Mouse (Mus musculus) kidney, adult 8-10 months (tissue): Measurements from ENCODE around the gene Nr1i2.
"Not testable (repeated sequence)": the region's sequence is repeated elsewhere in the genome, so short reads cannot be mapped to it uniquely, and the experiment has no call there.

Experiments used
- DNase-seq, 2 experiments: peaks; one replicate each; pipeline ENCODE4 v3.0.0; 2022

The Nr1i2 gene

GRCm38 (mm10) chr16:38294685-38295348, at the start of gene Nr1i2:
Gene Nr1i2, minus strand, starts transcription at chr16:38294824.
- DNase-seq, result peak; percentile 49 to 64

DNA sequence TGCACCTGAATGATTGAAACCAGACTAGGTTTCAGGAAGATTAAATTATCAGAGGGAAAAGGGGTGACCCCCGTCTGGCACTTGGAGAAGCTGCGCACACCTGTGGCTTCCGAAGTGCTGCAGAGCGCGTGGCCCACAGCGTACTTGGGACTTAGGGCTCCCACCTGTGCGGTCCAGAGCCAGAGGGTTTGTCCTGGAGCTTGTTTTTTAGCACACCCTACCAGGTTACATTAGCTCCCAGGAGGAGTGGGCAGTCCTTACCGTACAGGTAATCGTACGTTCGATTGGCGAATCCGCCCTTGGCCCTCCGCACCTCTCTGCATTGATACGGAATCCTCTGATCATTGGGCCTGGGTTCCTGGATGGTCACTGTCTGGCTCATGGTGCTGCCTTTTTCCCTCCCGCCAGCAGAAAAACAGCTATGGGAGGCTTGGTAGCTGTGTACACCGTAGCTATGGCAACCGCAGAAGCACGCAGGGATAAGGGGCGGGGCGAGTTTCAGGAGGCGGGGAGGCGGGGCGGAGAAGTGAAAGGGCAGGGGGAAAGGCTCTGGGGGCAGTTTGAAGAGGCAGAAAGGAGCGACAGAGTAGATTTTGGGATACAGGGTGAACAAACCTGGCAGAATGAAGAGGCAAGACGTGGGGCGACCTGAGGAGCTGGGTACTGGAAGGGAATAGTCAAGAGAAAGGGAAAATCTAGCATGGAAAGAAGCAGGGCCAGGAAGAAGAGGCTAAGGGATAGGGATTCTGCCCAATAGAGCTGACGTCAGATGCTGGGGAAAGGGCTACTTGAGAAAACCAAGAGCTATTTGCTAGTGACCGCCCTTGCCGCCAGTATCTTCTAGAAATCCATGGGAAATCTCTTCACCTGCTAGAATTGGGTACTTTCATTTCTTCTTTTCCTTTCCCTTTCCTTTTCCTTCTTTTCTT, 47.0 kb upstream of the Nr1i2 start, which contains the start of gene Maats1:
Gene Maats1 (minus strand): TSS at position 748 of the 929 bp plus-strand sequence.
- peak; percentile 70 to 77 for DNase-seq

GRCm38 (mm10) chr16:38338077-38338476, 43.5 kb upstream of the Nr1i2 start:
- DNase-seq, result not testable (repeated sequence)

GRCm38 (mm10) chr16:38334431-38334830, 39.8 kb upstream of the Nr1i2 start:
- peak; percentile 54 to 71 for DNase-seq

GRCm38 (mm10) chr16:38329340-38329739, 34.7 kb upstream of the Nr1i2 start:
- no peak for DNase-seq

DNA sequence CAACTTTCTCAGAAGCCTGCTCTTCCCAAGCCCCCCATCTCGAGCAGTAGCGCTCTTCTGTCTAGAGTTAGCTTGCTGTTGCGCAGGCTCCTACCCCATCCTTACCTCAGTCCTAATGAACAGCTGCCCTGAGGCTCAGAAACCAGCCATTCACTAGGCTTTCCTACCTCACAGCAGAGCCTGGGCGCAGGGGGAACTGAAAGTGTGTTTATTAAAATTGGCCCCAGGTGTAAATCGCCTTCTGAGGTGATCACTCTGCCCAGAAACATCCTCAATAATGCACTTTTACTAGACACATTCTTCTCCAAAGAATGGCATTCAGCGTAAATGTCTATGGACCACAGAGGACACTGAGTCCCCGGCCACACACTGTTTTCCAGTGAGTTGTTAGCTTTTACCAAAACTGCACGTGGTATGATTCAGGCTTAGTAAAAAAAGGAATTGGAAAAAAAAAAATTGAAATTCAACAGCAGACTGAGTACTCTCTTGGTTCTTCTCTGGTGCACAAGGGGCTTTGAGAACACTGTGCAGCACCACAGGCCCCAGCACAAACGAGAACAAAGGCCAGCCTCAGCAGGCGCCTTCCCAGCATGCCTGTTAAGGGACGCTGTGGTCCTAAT, 32.3 kb upstream of the Nr1i2 start:
- DNase-seq, result no peak

GRCm38 (mm10) chr16:38324311-38324710, 29.7 kb upstream of the Nr1i2 start:
- no peak for DNase-seq

DNA sequence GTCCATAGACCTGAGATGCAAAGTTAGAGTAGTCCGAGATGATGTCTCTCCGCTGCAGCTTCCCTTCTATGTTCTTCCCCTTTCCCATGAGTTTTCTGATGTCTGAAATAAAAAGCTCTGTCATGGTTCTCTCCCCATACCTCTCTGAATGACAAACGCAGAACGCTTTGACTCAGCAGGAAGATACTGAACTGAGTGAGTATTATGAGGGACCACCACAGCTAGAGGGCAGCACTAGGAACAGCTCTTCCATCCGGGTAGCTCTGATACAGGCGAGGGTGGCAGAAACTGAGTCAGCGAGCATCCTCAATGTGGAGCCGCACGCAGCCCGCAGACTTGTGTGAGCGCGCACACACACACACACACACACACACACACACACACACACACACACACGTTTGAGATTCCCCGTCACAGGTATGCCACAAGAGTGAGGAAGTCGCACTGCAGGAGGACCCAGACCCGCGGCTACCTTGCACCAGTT, 26.9 kb upstream of the Nr1i2 start:
- DNase-seq, result peak in 1 of 2 experiments; percentile 46

DNA sequence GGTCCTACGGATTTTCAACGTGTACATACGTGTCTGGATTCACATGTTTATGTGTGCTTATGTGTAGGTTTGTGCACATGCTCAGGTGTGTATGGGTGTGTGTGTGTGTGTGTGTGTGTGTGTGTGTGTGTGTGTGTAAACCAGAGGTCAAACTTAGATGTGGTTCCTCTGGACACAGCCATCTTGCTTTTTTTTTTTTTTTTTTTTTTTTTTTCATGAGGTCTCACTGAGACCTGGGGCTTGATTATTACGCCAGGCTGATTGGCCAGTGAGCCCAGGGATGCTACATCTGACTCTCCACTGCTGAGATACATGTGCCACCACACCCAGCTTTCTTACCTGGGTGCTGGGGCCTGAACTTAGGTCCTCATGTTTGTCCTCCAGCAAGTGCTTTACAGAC, 24.5 kb upstream of the Nr1i2 start:
- DNase-seq, result no peak

DNA sequence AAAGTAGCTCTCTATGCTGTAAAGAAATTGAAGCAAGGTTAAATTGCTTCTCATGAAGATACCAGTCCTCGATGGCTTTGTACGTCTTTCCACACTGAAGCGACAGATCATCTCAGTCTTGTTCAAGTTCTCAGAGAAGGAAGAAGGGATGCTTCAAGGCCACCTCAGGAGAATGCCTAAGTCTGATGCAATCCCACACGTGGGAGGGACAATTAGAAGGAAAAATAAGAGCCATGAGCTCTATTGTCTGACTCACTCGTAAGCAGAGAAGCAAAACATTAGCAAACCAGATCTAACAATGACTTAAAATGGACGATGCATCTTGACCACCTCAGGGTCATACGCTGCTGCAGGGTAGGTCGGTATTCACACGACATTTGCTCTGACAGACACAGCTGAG, 23.9 kb upstream of the Nr1i2 start:
- DNase-seq, result no peak

DNA sequence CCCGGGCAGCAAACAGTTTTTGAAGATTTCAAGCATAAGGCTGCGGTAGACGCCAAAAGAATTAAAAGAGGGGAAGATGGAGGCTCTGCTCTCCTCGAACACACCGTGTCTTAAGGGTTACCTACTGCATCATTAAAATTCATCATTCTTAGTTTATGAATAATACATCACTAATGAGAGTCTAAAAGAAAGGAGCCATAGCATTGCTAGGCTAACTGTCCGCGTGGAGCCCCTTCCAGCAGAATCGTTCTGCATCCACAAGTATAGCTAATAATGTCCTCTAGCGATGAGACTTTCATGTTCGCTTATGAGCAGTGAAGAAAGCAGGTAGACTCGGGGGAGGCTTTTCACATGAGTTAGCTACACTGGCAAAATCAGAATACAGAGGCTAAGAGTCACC, 13.6 kb upstream of the Nr1i2 start:
- DNase-seq, result no peak

GRCm38 (mm10) chr16:38307651-38308050, 13.0 kb upstream of the Nr1i2 start:
- no peak for DNase-seq

GRCm38 (mm10) chr16:38307221-38307605, 12.6 kb upstream of the Nr1i2 start:
- no peak for DNase-seq

DNA sequence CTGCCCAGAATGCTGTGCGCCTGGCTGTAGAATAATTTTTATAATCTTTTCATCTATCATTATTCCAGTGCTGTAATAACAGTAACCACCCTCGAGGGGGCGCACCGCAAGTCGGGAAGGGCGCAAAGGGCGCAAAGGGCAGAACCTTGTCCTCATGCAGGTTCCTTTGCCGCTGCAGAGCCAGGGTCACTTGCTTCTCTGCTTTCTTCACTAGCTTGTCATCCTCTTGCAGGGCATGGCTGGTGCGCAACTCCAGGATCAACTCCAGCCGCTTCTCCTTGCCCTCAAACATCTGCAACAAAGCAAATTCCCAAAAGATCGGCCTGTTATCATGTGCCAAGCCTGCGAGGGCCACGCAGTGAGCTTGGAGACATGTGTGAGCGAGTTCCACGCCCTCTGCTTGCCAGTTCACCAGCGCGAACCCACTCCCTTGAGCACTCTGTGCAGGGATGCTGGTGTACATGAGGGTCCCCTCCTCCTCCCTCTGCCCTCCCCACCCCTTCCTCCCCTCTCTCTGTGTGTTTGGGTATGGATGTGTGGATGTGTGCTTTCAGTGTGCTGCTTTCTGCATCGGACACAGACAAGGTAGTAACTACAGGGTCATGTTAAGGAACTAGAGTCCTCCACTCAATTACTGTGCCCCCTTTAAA, 12.1 kb upstream of the Nr1i2 start:
- peak in 1 of 2 experiments; percentile 23 for DNase-seq

DNA sequence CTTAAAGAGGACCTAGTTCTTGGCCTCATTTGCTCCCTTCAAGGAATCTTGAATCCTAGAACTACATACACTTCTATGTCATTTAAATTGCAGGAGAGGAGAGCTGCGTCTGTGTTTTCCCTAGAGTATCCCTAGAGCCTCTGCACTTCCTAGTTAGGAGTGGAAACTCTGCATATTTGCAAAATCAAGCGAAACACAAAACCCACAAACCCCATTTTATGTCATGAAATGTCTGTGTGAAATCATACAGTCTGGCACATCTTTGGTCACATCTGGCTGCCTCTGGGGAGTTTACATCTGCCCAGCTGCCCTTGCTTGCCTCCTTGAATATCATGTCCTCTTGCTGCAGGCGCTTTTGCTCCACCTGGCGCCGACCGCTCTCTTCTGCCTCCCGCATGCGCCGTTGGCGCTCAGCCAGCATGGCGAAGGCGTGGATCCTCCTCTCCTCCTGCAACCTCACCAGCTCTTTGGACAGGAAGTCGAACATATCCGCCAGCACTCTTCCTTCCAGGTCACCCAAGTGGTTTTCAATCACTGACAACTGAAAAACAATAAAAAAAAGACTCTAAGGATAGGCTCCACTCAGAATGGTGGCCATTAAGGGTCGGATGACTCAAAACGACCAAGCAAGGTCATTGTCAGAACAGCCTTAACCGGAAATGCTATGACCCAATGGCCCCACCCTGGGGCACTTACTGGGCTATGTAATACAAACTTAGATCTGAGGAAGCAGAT, 10.0 kb upstream of the Nr1i2 start:
- DNase-seq, result peak; percentile 66 to 69

- DNase-seq, result no peak
Observed at GRCm38 (mm10) chr16:38302367-38302766, 7.7 kb upstream of the Nr1i2 start.

- DNase-seq, result no peak
Observed at GRCm38 (mm10) chr16:38298410-38298809, 3.8 kb upstream of the Nr1i2 start.

DNA sequence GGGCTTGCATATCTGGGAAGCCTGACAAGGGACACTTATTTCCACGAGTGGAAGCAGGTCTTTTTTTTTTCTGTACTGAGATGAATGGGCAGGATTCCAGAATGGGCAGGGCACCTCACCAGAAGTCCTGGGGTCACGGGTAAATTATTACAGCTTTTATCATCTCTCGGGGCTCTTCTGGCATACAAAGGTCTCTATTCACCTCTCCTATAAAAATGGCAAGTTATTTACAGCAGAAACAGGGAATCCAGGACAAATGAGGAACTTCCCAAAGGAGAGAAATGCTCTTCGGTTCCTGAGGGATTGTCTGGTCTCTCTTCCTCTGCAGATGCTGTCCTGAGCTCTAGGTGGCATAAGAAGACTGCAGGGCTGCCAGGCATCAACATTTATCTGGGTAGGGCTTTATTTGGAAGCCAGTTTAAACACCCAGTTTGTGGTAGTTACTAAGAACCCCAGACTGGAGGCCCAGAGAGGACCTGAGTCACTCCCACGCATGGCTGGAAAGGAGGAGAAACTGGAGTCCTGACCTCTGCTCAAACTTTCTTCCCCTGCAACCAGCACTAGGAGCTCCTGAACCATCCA, 816 bp upstream of the Nr1i2 start:
- peak; percentile 57 to 73 for DNase-seq

- DNase-seq, result no peak
Observed at GRCm38 (mm10) chr16:38290151-38290550, 4.5 kb downstream of the Nr1i2 start.

- DNase-seq, result peak; percentile 36 to 53
Observed at GRCm38 (mm10) chr16:38288851-38289250, 5.8 kb downstream of the Nr1i2 start.

- no peak for DNase-seq
Observed at GRCm38 (mm10) chr16:38287762-38288161, 6.9 kb downstream of the Nr1i2 start.

GRCm38 (mm10) chr16:38287357-38287756, 7.3 kb downstream of the Nr1i2 start:
- DNase-seq, result no peak
